ENCODE assay signal across 8 mouse cellular contexts in the genomic region with DNA sequence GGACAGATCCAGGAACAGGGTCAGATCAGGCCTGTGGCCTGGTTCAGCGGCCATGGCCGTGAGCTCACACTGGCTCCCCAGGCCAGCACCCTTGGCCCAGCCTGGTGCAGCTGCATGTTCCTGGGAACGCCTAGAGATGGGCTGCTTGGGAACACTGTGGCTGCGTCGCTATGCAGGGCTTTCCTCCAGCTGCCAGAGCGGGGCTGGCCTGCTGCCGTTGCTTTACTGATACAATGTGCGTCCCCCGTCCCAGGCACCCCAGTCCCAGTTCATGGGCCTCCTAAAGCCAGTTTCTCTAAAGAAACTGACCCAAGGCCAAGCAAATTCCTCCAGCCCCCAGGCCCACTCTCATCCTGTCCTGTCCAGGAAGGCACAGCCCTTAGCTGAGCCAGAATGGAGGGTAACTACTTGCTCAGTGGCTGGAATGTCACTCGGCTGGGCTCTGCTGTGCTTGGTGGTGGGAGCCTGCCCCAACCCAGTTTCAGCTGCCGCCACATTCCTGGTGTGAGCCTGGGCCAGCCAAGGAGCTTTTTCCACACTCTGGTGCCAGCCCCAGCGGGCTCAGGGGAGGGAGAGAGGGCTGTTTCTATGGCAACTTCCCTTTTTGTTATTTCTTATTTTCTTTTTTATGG. TPM values are rescaled to one million over a fixed set of nuclear protein-coding genes. Genes with fewer than 3 reads are reported as not detected.
DNase-seq lines count a peak whose midpoint lies in the region; ATAC-seq and TF ChIP-seq lines count a peak whose summit lies in the region.

No protein-coding gene starts in this region.

- peak overlapping the region; percentile 87 for H3K27ac ChIP-seq in embryonic facial prominence, embryonic 10.5 days (replicated peaks)
- H3K27ac ChIP-seq in intestine, embryonic 16.5 days (ENCODE audit: low read length): peak overlapping the region; percentile 93
- H3K27ac ChIP-seq in limb, embryonic 12.5 days: peak overlapping the region; percentile 99
- peak overlapping the region; percentile 78 for H3K27ac ChIP-seq in midbrain, embryonic 15.5 days
- peak overlapping the region; percentile 75 for H3K27ac ChIP-seq in testis, adult 2 months (ENCODE audit: control insufficient read depth, insufficient read depth, low read depth, low read length)

- peaks cover 68% of the 10 kb centered on the region for H3K4me1 ChIP-seq in embryonic facial prominence, embryonic 10.5 days
- peaks cover 46% of the 10 kb centered on the region for H3K4me1 ChIP-seq in intestine, embryonic 16.5 days (ENCODE audit: control insufficient read depth, insufficient read depth, low read length)
- peaks cover 62% of the 10 kb centered on the region for H3K4me1 ChIP-seq in limb, embryonic 12.5 days (replicated peaks)
- H3K4me1 ChIP-seq in midbrain, embryonic 15.5 days: peaks cover 22% of the 10 kb centered on the region
- no peaks in the 10 kb centered on the region; the same call in 1 of the 2 replicates for H3K4me1 ChIP-seq in testis, adult 2 months (ENCODE audit: control insufficient read depth, insufficient read depth, low read length)

- peak; percentile 48 for ATAC-seq in intestine, embryonic 16.5 days
- peak; percentile 87 for ATAC-seq in limb, embryonic 12.5 days (ENCODE audit: insufficient number of reproducible peaks, insufficient read depth, low FRiP score, low TSS enrichment, low read depth)
- ATAC-seq in midbrain, embryonic 15.5 days (replicated peaks): peak; percentile 70

- TF ChIP-seq POLR2A in testis, adult 2 months (IDR thresholded peaks at IDR 0.05; ENCODE audit: control insufficient read depth, low read depth, low read length): peak; percentile 41; the same call in 1 of the 2 replicates

- H3K27me3 ChIP-seq in embryonic facial prominence, embryonic 10.5 days (replicated peaks; ENCODE audit: low read depth, poor library complexity, severe bottlenecking): peaks cover 3% of the 10 kb centered on the region; the same call in 1 of the 2 replicates
- no peaks in the 10 kb centered on the region for H3K27me3 ChIP-seq in intestine, embryonic 16.5 days (replicated peaks; ENCODE audit: control insufficient read depth, insufficient read depth, low read length)
- no peaks in the 10 kb centered on the region for H3K27me3 ChIP-seq in limb, embryonic 12.5 days
- H3K27me3 ChIP-seq in midbrain, embryonic 15.5 days (replicated peaks): no peaks in the 10 kb centered on the region
- no peaks in the 10 kb centered on the region for H3K27me3 ChIP-seq in testis, adult 2 months (ENCODE audit: control insufficient read depth, insufficient read depth, low read length)

- H3K4me2 ChIP-seq in intestine, embryonic 16.5 days (ENCODE audit: low read depth, low read length): no peak overlapping the region
- peak overlapping the region; percentile 26 for H3K4me2 ChIP-seq in limb, embryonic 12.5 days
- no peak overlapping the region for H3K4me2 ChIP-seq in midbrain, embryonic 15.5 days

- no peaks in the 10 kb centered on the region for H3K36me3 ChIP-seq in embryonic facial prominence, embryonic 10.5 days (replicated peaks)
- no peaks in the 10 kb centered on the region for H3K36me3 ChIP-seq in intestine, embryonic 16.5 days (ENCODE audit: control insufficient read depth, insufficient read depth, low read length)
- H3K36me3 ChIP-seq in limb, embryonic 12.5 days: no peaks in the 10 kb centered on the region
- H3K36me3 ChIP-seq in midbrain, embryonic 15.5 days (replicated peaks): no peaks in the 10 kb centered on the region
- no peaks in the 10 kb centered on the region for H3K36me3 ChIP-seq in testis, adult 2 months (ENCODE audit: control insufficient read depth, insufficient read depth, low read length)

- peak overlapping the region; percentile 8; the same call in 1 of the 2 replicates for H3K4me3 ChIP-seq in embryonic facial prominence, embryonic 10.5 days
- H3K4me3 ChIP-seq in intestine, embryonic 16.5 days (ENCODE audit: low read length): no peak overlapping the region
- H3K4me3 ChIP-seq in limb, embryonic 12.5 days (replicated peaks): no peak overlapping the region
- H3K4me3 ChIP-seq in midbrain, embryonic 15.5 days: no peak overlapping the region
- H3K4me3 ChIP-seq in testis, adult 2 months (ENCODE audit: control insufficient read depth, low read depth, low read length): no peak overlapping the region

- H3K9ac ChIP-seq in intestine, embryonic 16.5 days (ENCODE audit: low read depth, low read length): peak overlapping the region; percentile 12; the same call in 1 of the 2 replicates
- H3K9ac ChIP-seq in limb, embryonic 12.5 days (replicated peaks): peak overlapping the region; percentile 44
- no peak overlapping the region for H3K9ac ChIP-seq in midbrain, embryonic 15.5 days

- no peak for TF ChIP-seq CTCF in testis, adult 2 months (IDR thresholded peaks at IDR 0.05; ENCODE audit: control insufficient read depth, insufficient read depth, insufficient replicate concordance, low read depth, low read length)

- no peaks in the 10 kb centered on the region for H3K9me3 ChIP-seq in embryonic facial prominence, embryonic 10.5 days
- no peaks in the 10 kb centered on the region for H3K9me3 ChIP-seq in intestine, embryonic 16.5 days (ENCODE audit: control insufficient read depth, low read length)
- H3K9me3 ChIP-seq in limb, embryonic 12.5 days: no peaks in the 10 kb centered on the region
- no peaks in the 10 kb centered on the region for H3K9me3 ChIP-seq in midbrain, embryonic 15.5 days

- peak; percentile 53 for DNase-seq in R1 (ENCODE audit: low read depth, low spot score)
- peak; percentile 78 for DNase-seq in embryonic facial prominence, embryonic 10.5 days (ENCODE audit: low spot score)
- peak; percentile 99 for DNase-seq in heart, adult 11 months
- no peak for DNase-seq in cerebellum, adult 8-10 months

- WGBS in embryonic facial prominence, embryonic 10.5 days: 47% methylated on average over 12 of the region's 12 CpGs
- 41% methylated on average over 12 of the region's 12 CpGs for WGBS in intestine, embryonic 16.5 days
- 40% methylated on average over 12 of the region's 12 CpGs for WGBS in limb, embryonic 12.5 days
- 21% methylated on average over 12 of the region's 12 CpGs for WGBS in midbrain, embryonic 15.5 days

RNA-seq across cellular contexts. Expression of gene Morn1, which starts 57.6 kb away (rescaled TPM):
- 4.3 and 5.4 TPM in 2 replicates for polyA plus RNA-seq in embryonic facial prominence, embryonic 10.5 days (2016; fragmentation: Nextera tagmentation; extraction: Ambion mirVana)
- 3.6 and 4.3 TPM in 2 replicates for polyA plus RNA-seq in intestine, embryonic 16.5 days (2015; fragmentation: Nextera tagmentation; extraction: Ambion mirVana)
- 5.2 and 6.9 TPM in 2 replicates for polyA plus RNA-seq in limb, embryonic 12.5 days (2016; fragmentation: Nextera tagmentation; extraction: Ambion mirVana)
- polyA plus RNA-seq in midbrain, embryonic 15.5 days (2015; fragmentation: Nextera tagmentation; extraction: Ambion mirVana): 8.2 and 8.9 TPM in 2 replicates
- 44.0 and 47.5 TPM in 2 replicates for polyA plus RNA-seq in testis, adult 2 months (2012; rRNA removed)

RNA-seq across cellular contexts. Expression of gene Rer1, which starts 57.8 kb away (rescaled TPM):
- 128 and 134 TPM in 2 replicates for polyA plus RNA-seq in embryonic facial prominence, embryonic 10.5 days (2016; fragmentation: Nextera tagmentation; extraction: Ambion mirVana)
- 211 and 216 TPM in 2 replicates for polyA plus RNA-seq in intestine, embryonic 16.5 days (2015; fragmentation: Nextera tagmentation; extraction: Ambion mirVana)
- 136 and 141 TPM in 2 replicates for polyA plus RNA-seq in limb, embryonic 12.5 days (2016; fragmentation: Nextera tagmentation; extraction: Ambion mirVana)
- polyA plus RNA-seq in midbrain, embryonic 15.5 days (2015; fragmentation: Nextera tagmentation; extraction: Ambion mirVana): 111 and 115 TPM in 2 replicates
- polyA plus RNA-seq in testis, adult 2 months (2012; rRNA removed): 59.5 and 64.6 TPM in 2 replicates
